Mouse (Mus musculus) naive thymus-derived CD4-positive, alpha-beta T cell, adult 2 months (primary cell): ENCODE results near the gene Gm11032.
"Not testable (repeated sequence)": the region's sequence is repeated elsewhere in the genome, so short reads cannot be mapped to it uniquely, and the experiment has no call there.

Source experiments
- DNase-seq: peaks from one replicate; pipeline ENCODE4 v3.0.0-alpha.2; 2011; ENCODE audit warnings: low read depth

Gm11032 gene

DNA sequence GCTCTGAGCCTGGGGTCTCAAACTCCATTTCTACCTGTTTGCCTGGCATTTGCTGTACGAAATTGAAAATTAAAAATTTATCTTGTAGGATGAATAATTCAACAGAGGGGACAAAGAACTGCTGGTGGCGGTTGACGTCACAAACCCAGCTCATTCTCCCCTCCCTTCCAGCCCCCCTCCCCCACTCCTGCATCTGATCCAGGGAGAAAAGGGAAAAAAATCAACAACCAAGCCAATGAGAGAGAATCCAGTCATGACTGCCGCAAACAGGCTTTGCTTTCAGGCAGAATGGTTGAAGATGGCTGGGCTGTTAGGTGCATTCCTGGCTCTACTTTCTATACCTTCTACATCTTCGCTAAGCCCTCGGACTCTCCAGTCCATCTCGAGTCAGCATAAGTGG lies 6.1 kb downstream of the Gm11032 start:
- no peak for DNase-seq

DNA sequence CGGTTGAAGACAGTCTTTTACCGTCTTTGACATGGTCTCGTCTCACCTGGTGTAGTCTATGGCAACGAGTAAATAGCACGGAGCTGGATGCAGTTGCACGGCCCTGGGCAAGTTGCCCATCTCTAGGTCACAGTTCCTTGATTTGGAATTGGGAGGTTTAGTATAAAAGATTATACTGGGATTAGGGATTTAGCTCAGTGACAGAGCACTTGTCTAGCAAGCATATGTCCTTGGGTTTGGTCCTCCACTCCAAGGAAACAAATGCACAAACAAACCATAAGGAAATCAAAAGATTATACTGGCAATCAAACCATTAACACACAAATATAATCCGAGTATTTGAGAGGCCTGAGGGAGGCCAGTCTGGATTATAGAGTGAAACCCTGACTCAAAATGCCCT lies 7.8 kb downstream of the Gm11032 start:
- DNase-seq = no peak

DNA sequence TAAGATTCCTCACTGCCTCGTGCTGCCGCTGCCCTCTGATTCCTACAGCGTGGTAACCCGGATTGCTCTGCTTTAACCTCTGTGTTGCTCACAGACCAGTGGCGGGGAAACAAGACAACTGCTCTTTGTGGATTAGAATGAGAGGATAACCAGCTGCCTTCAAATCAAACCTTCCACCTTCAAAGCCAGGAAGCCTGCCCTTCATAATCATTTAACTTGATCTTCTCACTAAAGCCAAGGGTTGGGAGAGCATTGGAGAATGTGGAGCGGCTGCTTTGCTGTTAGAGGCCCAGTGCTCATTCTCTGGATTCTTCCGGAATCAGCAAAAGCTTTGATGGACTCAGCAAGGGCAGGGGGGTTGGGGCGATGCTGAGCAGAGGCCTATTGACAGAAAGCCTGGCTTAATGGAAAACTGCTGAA lies 10.0 kb downstream of the Gm11032 start:
- DNase-seq = no peak

DNA sequence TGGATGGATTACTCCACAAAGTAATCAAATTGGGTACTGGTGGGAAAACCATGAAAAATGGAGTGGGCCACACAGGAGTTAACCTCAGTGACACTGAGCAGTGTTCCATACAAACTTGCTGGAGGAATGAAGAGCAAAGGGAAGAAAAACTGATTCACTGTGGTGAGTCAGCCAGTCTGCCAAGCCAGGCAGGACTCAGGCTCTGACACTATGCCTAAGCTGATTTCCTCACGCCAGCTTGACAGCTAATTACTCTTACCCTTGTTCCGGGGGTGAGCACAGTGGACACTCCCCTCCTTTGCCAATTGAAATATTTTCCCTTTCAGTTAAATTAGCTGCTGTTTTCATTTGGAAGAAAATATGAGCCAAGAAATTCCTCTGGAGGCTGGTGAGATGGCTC lies 13.6 kb downstream of the Gm11032 start:
- no peak for DNase-seq

DNA sequence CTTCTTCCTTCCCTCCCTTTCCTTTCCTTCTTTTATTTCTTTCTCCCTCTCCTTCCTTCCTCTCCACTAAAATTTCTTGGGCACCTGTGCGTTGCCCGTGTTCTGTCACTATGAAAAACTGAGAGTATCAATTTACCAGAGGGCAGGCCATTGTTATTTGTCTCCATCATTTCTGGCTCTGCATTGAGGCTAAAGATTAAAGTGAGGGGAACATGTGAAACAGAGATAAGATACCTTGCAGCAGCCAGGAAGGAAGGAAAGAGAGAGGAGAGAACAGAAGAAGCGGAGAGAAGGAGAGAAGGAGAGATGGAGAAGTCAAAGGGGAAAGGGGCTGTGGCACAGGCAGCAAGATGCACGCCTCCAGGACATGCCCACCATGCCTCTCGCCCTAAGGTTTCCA lies 14.5 kb downstream of the Gm11032 start:
- no peak for DNase-seq

DNA sequence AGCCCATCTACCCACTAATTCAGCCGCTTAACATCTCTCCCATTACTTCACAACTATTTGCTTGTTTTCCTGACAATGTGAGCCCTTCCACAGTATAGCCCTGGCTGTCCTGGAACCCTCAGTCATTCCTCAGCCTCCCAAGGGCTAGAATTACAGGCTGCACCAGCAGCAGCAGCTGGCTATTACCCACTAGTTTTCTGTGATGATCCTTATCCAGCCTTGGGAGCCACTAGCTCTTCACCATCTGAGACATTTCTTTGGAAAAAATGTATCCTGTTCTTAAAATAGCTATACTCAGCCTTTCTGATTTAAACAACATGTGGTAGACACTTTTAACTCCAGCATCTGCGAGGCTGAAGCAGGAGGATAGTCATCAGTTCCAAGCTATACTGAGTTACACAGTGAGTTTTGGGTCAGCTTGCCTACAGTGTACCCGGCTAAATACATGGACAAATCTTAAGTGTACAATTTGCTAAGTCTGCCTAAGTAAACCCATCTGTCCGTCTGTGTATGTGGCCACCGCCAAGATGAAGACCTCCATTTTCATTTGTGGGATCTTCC lies 17.0 kb downstream of the Gm11032 start:
- no peak for DNase-seq

DNA sequence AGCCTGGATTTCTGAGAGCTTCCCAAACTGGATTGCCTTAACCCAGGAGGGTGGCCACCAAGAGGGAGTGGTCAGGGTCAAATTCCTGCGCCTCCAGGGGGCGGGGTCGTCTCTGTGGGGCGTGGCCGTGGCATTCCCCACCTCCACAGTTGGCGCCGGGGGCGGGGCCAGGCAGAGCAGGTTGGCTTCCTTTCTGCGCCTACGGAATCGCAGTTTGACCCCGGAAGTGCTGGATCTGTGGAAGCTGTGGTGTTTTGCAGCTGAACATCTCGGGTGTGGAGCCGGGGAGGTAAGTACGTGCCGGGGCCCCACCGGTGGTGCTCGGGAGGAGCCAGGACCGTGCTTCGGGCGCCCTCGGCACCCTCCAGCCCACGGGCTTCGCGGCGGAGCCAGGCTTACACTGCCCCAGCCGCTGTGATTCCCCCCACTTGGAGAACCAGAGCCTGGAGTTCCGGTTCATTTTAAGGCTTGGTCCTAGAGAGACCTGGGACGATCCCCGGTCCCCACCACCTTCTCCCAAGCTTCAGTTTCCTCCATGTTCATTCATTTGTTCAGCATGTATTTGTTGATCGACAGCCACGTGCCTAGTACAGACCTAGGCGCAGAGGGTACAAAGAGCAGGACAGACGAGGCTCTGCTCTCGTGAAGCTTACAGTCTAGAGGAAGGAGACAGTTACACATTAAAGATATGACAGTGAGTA lies 17.8 kb downstream of the Gm11032 start, which contains the start of gene Ascc2:
Ascc2 (plus strand) TSS at position 214 of the 701 bp plus-strand sequence.
- peak; percentile 90 for DNase-seq

DNA sequence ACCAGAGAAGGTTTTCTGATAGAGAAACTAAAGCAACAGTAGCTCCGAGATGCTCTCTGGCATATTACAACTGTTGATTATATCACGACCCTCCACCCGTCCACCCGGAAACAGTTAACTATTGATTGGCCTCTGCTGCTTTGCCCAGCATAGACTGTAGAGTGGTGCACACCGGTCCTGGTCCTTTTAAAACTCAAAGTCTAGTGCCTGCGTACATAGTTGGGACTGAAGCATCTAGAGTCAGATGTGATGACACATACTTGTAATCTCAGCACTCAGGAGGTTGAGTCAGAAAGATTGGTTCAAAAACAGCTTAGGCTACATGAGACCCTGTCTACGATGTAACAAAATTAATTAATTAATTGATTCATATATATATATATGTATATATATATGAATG lies 18.4 kb downstream of the Gm11032 start:
- DNase-seq = no peak

DNA sequence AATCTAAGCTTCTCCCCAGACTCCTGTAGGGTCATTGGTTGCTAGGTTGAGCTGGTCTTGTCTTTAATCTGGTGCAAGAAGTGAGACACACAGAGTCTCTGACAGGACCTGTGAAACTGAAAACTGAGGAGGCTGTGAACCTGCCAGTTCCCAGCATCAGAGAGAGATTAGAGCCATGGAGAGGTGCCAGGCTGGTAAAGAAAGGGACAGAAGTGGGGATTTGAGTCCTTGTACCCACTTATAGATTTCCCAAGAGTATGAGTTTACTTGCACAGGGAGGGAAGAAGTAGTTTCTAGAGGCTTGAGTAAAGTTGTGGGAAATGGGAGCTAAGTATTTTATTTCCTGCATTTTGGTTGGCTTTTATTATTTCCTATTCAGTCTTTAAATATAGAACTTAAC lies 21.3 kb downstream of the Gm11032 start:
- DNase-seq = no peak

DNA sequence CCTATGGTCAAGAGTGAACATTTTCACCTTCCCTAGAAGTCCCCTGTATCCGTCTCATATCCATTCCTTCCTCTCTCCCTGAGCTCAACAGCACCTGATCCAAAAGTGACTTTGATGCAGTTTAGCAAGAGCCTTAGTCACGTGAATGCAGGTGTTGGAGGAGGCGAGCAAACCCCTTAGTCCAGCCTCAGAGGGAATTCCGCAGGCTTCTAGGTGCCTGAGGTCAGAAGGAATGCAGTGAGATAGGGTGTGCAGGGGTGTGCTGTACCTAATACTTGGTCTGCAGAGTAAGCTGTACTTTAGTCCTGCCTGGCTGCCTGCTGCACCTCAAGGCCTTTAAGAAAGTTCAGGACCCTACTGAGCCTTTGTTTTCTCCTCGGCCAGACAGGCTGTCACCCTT lies 23.9 kb downstream of the Gm11032 start:
- DNase-seq = no peak

DNA sequence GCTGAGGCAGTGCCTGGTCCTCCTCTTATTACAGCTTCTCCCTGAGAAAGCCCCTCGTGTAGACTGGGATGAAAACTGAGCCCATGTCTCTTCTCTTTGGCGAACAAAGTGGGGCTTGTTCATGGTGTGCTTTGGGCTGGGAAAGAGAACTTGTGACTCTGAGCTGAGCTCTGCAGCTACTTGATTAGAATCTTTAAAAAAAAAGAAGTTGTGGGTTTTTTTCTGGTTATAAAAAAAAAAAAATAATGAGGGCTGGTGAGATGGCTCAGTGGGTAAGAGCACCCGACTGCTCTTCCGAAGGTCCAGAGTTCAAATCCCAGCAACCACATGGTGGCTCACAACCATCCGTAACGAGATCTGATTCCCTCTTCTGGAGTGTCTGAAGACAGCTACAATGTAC lies 25.3 kb downstream of the Gm11032 start:
- DNase-seq = not testable (repeated sequence)

DNA sequence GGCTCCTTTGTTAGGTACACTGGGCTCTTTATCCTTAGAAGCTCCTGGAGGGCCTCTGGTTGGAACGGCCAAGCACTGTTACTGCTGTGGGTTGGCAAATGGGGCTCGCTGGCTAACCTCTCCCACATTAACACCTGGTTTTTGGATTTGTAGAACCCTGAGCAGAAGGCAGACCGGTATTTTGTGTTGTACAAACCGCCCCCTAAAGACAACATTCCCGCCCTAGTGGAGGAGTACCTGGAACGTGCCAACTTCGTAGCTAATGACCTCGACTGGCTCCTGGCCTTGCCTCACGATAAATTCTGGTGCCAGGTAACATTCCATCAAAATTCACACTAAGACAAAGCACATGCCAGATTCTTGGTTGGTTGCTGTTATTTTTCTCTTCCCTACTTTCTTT lies 26.5 kb downstream of the Gm11032 start:
- no peak for DNase-seq

DNA sequence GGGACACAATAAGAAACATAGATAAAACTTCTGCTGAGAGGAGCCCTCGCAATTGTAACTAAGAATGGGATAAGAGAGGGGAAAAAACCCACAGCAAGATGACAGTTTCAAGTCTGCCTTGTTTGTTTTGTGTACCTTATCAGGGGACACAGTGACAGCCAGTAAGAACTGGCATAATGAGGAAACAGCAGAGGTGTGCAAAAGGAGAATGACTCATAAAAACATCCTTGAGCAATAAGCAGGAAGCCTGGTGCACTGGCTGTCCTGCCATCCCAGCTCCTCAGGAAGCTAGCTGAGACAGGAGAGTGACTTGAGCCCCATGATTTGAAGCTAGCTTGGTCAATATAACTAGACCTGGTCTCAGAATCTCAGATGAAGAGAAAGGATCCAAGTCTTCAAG lies 40.0 kb downstream of the Gm11032 start:
- no peak for DNase-seq

DNA sequence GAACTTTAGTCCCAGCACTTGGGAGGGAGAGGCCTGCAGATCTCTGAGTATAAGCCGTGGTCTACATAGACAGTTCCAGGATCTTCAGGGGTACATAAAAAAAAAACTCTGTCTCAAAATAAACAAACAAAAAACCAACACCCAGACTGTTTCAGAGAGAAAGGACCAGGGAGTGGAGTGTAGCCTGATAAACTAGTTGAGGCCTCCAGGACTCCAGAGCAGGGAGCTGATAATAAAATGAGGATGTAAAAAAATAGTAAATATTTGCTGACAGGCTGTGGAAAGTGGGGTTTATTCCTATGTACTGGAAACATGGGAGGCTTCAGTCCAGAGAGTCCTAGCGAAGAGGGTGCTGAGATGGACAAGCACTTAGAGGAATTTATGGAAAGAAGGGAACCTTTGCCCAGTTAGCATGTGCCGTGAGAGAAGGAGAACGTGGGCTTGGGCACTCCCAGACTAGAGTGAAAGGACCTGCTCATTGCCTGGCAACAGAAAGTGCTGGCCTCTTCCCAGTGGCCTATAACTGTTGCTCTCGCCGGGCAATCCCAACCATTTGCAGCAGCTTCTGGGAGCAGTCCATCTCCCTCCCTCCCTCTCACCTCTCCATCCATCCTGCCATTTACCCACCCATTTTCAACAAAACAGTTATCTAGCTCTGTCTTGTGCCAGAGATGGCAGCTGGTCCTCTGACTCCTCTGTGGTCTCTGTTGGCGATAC lies 40.6 kb downstream of the Gm11032 start:
- DNase-seq = no peak

DNA sequence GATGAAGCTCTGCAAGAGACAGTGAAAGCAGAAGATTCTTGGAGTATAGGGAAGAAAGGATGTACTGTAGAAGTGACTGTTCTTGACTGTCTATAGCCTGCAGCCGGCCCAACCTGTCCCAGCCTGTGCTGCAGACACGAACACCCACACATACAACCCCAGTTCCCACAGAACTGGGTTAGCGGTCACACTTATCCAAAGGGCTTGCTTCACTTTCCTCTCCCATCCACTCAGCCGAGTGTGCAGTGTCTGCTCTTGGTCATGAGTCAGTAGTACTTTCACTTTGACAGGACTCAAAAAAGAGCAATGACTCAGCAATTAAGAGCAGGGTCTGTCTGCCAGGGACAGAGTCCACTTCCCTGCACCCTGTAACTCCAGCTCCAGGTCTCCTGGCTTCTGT lies 41.5 kb downstream of the Gm11032 start:
- DNase-seq = no peak

DNA sequence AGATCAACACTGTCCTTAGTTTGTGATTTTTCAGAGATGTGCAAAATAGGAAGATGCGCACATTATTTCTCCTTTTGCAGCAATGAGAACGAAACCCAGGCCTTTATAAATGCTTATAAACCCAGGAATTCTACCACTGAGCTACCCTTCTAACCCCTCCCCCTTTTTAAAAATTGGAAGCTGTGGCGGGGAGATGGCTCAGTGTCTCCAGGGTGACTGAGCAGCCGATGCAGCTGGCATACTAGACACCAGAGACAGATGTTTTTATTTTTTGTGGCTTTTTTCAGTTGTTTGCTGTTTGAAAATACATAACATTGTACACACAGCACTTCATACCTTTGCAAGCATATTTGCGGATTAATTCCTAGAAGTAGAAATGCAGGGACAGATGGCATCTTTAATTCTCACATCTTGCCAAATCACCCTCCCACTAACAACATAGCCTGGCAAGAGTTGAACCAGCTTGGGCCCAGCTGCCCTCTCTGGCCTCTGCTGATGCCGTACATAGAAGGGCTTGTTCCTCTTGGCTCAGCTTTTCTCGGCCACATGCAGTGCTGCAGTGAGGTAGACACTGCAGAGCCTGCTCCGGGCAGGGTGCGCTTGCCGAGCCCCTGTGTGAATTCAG lies 42.1 kb downstream of the Gm11032 start:
- DNase-seq = no peak

DNA sequence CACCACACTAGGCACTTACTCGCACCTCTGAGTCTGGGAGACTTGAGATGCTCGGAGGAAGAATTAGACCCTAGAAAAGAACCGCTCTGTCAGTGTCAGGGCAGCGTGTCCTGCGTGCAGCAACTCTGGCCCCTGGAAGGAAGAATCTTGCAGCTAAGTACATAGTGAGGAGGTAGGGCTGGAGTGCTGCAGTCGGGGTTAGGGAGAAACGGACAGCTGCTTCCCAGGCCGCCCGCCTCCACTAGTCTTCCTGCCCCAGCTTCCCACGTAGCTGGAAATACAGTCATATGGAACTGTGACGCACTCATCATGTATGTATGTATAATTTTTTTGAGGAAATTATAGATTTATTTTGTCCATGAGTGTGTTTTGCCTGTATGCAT lies 42.6 kb downstream of the Gm11032 start:
- DNase-seq = no peak
